Comparison of ENCODE assay signal across 12 mouse cellular contexts in the genomic region with DNA sequence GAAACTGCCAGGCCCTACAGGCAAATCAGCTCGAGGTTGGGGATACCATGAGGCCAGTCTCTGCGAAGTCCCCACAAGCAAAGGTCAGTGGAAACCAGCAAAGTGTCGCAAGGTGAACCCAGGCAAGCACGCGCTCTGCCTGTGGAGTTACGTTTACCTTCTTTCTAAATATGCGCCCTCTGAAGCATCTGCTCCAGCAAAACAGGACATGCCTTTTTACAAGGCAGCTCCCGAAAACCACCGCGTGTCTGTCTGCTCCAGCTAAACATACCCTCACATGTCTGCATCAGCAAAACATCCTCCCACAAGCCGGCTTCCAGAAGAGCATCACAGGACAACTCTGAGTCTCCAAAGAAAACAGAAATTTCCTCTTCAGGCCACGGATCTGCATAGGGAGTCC.
"Had no signal": no experiment of that assay in that cellular context is flagged by ENCODE, and none has a peak within 500 bp of the region (broad histone marks: within the 10 kb centered on the region; RNA-seq: fewer than 3 reads in every experiment).

No protein-coding gene starts in this region.

- DNase-seq: kidney, adult 18-20 months; kidney, adult 9 months; kidney, postnatal 36 days; left cerebral cortex, postnatal 4 days; liver, embryonic 13.5 days; lung, adult 2 months; lung, postnatal 14 days; lung, postnatal 4 days; midbrain, embryonic 14.5 days; thymus, adult 18-20 months; thymus, postnatal 14 days; thymus, postnatal 4 days had no signal

- H3K27ac ChIP-seq: liver, embryonic 13.5 days had no signal

- H3K4me3 ChIP-seq: liver, embryonic 13.5 days had no signal

- H3K36me3 ChIP-seq: liver, embryonic 13.5 days had no signal

- H3K27me3 ChIP-seq: liver, embryonic 13.5 days had no signal
